Mouse (Mus musculus) midbrain, embryonic 16.5 days (tissue): Measurements from ENCODE around the gene Plxna4. TPM values are rescaled to one million over a fixed set of nuclear protein-coding genes. Genes with fewer than 3 reads are reported as not detected.
A peak's percentile ranks its signal among the peaks of the same experiment; 100 is the strongest.

ENCODE experiments used
- ATAC-seq: fragments of 200-750 bp; cut with Nextera tagmentation; 2 replicates; pipeline ENCODE4 v1.8.0; 2017; ENCODE audit warnings: moderate TSS enrichment
- H3K27ac ChIP-seq: fragments of 300-500 bp; sonication (generic); 2 replicates; pipeline ENCODE4 v1.5.1; 2014; ENCODE audit warnings: mild to moderate bottlenecking, low read length, mixed read lengths
- H3K27me3 ChIP-seq: fragments of 300-500 bp; sonication (generic); 2 replicates; pipeline ENCODE4 v1.6.1; 2014; ENCODE audit warnings: low read depth, low read length, mixed read lengths; ENCODE audit not compliant: control insufficient read depth, insufficient read depth
- H3K36me3 ChIP-seq: fragments of 300-500 bp; sonication (generic); 2 replicates; pipeline ENCODE4 v1.6.1; 2014; ENCODE audit warnings: mild to moderate bottlenecking, low read length, moderate library complexity, mixed read lengths; ENCODE audit not compliant: control insufficient read depth, insufficient read depth
- H3K4me1 ChIP-seq: fragments of 300-500 bp; sonication (generic); 2 replicates; pipeline ENCODE4 v1.6.1; 2014; ENCODE audit warnings: mild to moderate bottlenecking, low read length, mixed read lengths; ENCODE audit not compliant: control insufficient read depth, insufficient read depth
- H3K4me2 ChIP-seq: fragments of 300-500 bp; sonication (generic); 2 replicates; pipeline ENCODE4 v1.6.1; 2014; ENCODE audit warnings: mild to moderate bottlenecking, low read length, mixed read lengths
- H3K4me3 ChIP-seq: fragments of 300-500 bp; sonication (generic); 2 replicates; pipeline ENCODE4 v1.5.1; 2014; ENCODE audit warnings: low read depth, mild to moderate bottlenecking, low read length, moderate library complexity, mixed read lengths
- H3K9ac ChIP-seq: fragments of 300-500 bp; sonication (generic); 2 replicates; pipeline ENCODE4 v1.6.1; 2014; ENCODE audit warnings: low read depth, low read length, mixed read lengths
- H3K9me3 ChIP-seq: fragments of 300-500 bp; sonication (generic); replicated peaks from 2 replicates; pipeline ENCODE4 v1.6.1; 2014; ENCODE audit warnings: mild to moderate bottlenecking, low read length, mixed read lengths; ENCODE audit not compliant: control insufficient read depth, poor library complexity, severe bottlenecking
- WGBS: fragments of 180-500 bp; shearing (Covaris S2); extraction: QIAGEN DNeasy Blood & Tissue Kit; methylation state at CpG from one replicate; pipeline ENCODE4 v1.1.7; 2014; 5-methylcytosine and 5-hydroxymethylcytosine counted together
- polyA plus RNA-seq: library from polyadenylated mRNA; unstranded; fragments of >200 nt; fragmentation: Nextera tagmentation; extraction: Ambion mirVana; gene quantifications from 2 replicates; pipeline ENCODE4 v1.2.1, GENCODE M21; 2015

Gene Plxna4
- polyA plus RNA-seq, 1 experiment from 2014 or later: 11.7 TPM

GRCm38 (mm10) chr6:32402560-32403235 lies 185.3 kb downstream of the Plxna4 start:
- ATAC-seq: peak; percentile 88
- Histone ChIP-seq H3K27me3 (no peaks in the 10 kb centered on the region), H3K27ac (no peak overlapping the region; the same call in 1 of the 2 replicates), H3K36me3 (no peaks in the 10 kb centered on the region), H3K4me3 (no peak overlapping the region), H3K9me3 (no peaks in the 10 kb centered on the region), H3K9ac (no peak overlapping the region), H3K4me1 (peaks cover 2% of the 10 kb centered on the region; the same call in 1 of the 2 replicates), H3K4me2 (no peak overlapping the region)
- 52% methylated on average over 3 of the region's 3 CpGs for WGBS

DNA sequence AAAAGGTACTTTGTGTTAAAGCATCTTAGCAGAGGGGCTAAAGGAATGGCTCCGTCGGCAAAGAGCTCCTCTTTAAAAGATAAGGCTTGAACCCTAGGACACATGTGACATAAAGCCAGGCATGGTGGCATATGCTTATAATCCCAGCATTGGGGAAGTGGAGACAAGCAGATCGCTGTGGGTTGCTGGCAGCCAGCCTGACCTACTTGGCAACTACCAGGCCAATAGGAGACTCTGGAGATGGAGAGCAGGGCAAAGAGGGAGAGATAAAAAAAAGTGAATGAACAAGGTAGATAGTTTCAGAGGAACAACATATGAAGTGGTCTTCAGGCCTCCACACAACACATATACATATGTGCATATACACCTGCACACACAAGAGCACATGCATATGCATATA lies 189.7 kb downstream of the Plxna4 start:
- Histone ChIP-seq H3K27me3 (no peaks in the 10 kb centered on the region), H3K4me1 (peaks cover 5% of the 10 kb centered on the region), H3K4me2 (no peak overlapping the region), H3K4me3 (no peak overlapping the region), H3K36me3 (no peaks in the 10 kb centered on the region), H3K27ac (no peak overlapping the region), H3K9me3 (no peaks in the 10 kb centered on the region), H3K9ac (no peak overlapping the region)
- no peak for ATAC-seq
- WGBS: 74% methylated on average over 3 of the region's 3 CpGs

GRCm38 (mm10) chr6:32397133-32397730 lies 190.8 kb downstream of the Plxna4 start:
- H3K27me3 ChIP-seq: no peaks in the 10 kb centered on the region
- peak; percentile 79 for ATAC-seq
- H3K9ac ChIP-seq: no peak overlapping the region
- H3K4me3 ChIP-seq: no peak overlapping the region
- 34% methylated on average over 6 of the region's 6 CpGs for WGBS
- peak overlapping the region; percentile 61 for H3K27ac ChIP-seq
- H3K4me2 ChIP-seq: no peak overlapping the region
- H3K4me1 ChIP-seq: peaks cover 6% of the 10 kb centered on the region; the same call in 1 of the 2 replicates
- no peaks in the 10 kb centered on the region for H3K36me3 ChIP-seq
- H3K9me3 ChIP-seq: no peaks in the 10 kb centered on the region

- no peaks in the 10 kb centered on the region for H3K36me3 ChIP-seq
- H3K27ac ChIP-seq: no peak overlapping the region
- no peak overlapping the region for H3K9ac ChIP-seq
- WGBS: 93% methylated on average over 9 of the region's 9 CpGs
- no peak overlapping the region for H3K4me2 ChIP-seq
- H3K9me3 ChIP-seq: no peaks in the 10 kb centered on the region
- no peaks in the 10 kb centered on the region for H3K27me3 ChIP-seq
- peaks cover 11% of the 10 kb centered on the region; the same call in 1 of the 2 replicates for H3K4me1 ChIP-seq
- H3K4me3 ChIP-seq: no peak overlapping the region
- ATAC-seq: no peak
Observed at GRCm38 (mm10) chr6:32395415-32395814, 192.6 kb downstream of the Plxna4 start.

DNA sequence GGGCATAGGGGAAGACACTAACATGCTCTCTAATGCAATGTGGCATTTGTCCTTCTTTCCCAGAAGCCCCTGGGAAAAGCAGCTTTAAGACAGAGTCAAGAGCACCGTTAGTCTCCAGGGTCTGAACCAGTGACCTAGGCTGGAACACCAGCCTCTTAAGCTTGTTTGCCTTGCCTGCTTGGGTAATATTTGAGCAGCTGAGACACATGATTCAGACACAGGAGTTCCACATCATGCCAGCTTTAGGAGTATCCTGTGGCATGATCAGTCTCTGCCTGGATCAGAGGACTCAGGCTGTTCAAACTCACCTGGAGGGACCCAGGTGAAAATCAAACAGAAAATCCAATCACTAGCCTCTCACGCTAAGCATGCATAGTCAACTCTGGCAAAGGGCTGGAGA lies 195.7 kb downstream of the Plxna4 start:
- no peak overlapping the region for H3K4me3 ChIP-seq
- H3K36me3 ChIP-seq: no peaks in the 10 kb centered on the region
- H3K27me3 ChIP-seq: no peaks in the 10 kb centered on the region
- H3K9me3 ChIP-seq: no peaks in the 10 kb centered on the region
- WGBS: 61% methylated on average over 2 of the region's 2 CpGs
- no peak for ATAC-seq
- no peak overlapping the region for H3K4me2 ChIP-seq
- H3K27ac ChIP-seq: no peak overlapping the region
- no peak overlapping the region for H3K9ac ChIP-seq
- H3K4me1 ChIP-seq: peaks cover 11% of the 10 kb centered on the region; the same call in 1 of the 2 replicates

GRCm38 (mm10) chr6:32388276-32388675 lies 199.7 kb downstream of the Plxna4 start:
- Histone ChIP-seq H3K27me3 (no peaks in the 10 kb centered on the region), H3K36me3 (no peaks in the 10 kb centered on the region), H3K4me2 (no peak overlapping the region), H3K4me1 (peaks cover 26% of the 10 kb centered on the region; the same call in 1 of the 2 replicates), H3K4me3 (no peak overlapping the region), H3K9ac (no peak overlapping the region), H3K9me3 (no peaks in the 10 kb centered on the region), H3K27ac (no peak overlapping the region)
- no peak for ATAC-seq
- WGBS: 67% methylated on average over 1 of the region's 1 CpGs

DNA sequence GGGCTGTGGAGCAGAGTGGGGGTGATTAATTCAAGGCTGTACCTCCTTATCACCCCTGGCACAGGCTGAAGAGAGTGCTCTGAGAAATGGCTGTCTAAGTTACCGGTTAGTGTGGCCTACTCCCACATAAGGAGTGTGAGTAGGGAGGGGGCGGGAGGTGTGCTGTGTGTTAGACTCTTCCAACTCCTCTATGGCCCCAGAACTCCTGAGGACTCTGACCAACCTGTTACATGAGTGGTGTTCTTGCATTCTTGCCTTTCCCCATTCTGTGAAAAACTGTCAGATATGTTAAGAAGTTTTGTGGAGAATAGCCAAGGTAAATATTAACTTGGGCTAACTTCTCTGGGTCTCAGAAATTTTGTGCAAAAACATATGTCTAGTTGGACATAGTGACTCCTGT lies 201.1 kb downstream of the Plxna4 start:
- no peak overlapping the region for H3K9ac ChIP-seq
- no peak overlapping the region for H3K4me3 ChIP-seq
- ATAC-seq: no peak
- peaks cover 20% of the 10 kb centered on the region; the same call in 1 of the 2 replicates for H3K4me1 ChIP-seq
- no peak overlapping the region for H3K4me2 ChIP-seq
- no peaks in the 10 kb centered on the region for H3K36me3 ChIP-seq
- H3K27ac ChIP-seq: no peak overlapping the region
- 92% methylated on average over 2 of the region's 2 CpGs for WGBS
- H3K9me3 ChIP-seq: no peaks in the 10 kb centered on the region
- H3K27me3 ChIP-seq: no peaks in the 10 kb centered on the region

GRCm38 (mm10) chr6:32384937-32385336 lies 203.1 kb downstream of the Plxna4 start:
- no peak overlapping the region for H3K27ac ChIP-seq
- no peaks in the 10 kb centered on the region for H3K36me3 ChIP-seq
- peak; percentile 55; the same call in 1 of the 2 replicates for ATAC-seq
- H3K9me3 ChIP-seq: no peaks in the 10 kb centered on the region
- H3K27me3 ChIP-seq: no peaks in the 10 kb centered on the region
- H3K4me1 ChIP-seq: peaks cover 17% of the 10 kb centered on the region; the same call in 1 of the 2 replicates
- 52% methylated on average over 8 of the region's 8 CpGs for WGBS
- peak overlapping the region; percentile 13; the same call in 1 of the 2 replicates for H3K4me2 ChIP-seq
- H3K4me3 ChIP-seq: no peak overlapping the region
- no peak overlapping the region for H3K9ac ChIP-seq

- peaks cover 17% of the 10 kb centered on the region; the same call in 1 of the 2 replicates for H3K4me1 ChIP-seq
- no peak for ATAC-seq
- H3K27me3 ChIP-seq: no peaks in the 10 kb centered on the region
- H3K4me3 ChIP-seq: no peak overlapping the region
- no peaks in the 10 kb centered on the region for H3K9me3 ChIP-seq
- H3K4me2 ChIP-seq: no peak overlapping the region
- no peak overlapping the region for H3K9ac ChIP-seq
- H3K27ac ChIP-seq: no peak overlapping the region
- 76% methylated on average over 8 of the region's 8 CpGs for WGBS
- no peaks in the 10 kb centered on the region for H3K36me3 ChIP-seq
Observed at GRCm38 (mm10) chr6:32384423-32384822, 203.6 kb downstream of the Plxna4 start.
